Mouse (Mus musculus) naive thymus-derived CD4-positive, alpha-beta T cell, adult 5 months (primary cell): ENCODE results near the gene Stox2. TPM values are rescaled to one million over a fixed set of nuclear protein-coding genes. Genes with fewer than 3 reads are reported as not detected.

Source experiments
- polyA plus RNA-seq: library from polyadenylated mRNA; unstranded; fragments of 100-300 nt; shearing (Covaris generic); gene quantifications from one replicate; pipeline ENCODE4 v1.2.1, GENCODE M21; 2017

The Stox2 gene
- polyA plus RNA-seq, result 0.10 TPM

DNA sequence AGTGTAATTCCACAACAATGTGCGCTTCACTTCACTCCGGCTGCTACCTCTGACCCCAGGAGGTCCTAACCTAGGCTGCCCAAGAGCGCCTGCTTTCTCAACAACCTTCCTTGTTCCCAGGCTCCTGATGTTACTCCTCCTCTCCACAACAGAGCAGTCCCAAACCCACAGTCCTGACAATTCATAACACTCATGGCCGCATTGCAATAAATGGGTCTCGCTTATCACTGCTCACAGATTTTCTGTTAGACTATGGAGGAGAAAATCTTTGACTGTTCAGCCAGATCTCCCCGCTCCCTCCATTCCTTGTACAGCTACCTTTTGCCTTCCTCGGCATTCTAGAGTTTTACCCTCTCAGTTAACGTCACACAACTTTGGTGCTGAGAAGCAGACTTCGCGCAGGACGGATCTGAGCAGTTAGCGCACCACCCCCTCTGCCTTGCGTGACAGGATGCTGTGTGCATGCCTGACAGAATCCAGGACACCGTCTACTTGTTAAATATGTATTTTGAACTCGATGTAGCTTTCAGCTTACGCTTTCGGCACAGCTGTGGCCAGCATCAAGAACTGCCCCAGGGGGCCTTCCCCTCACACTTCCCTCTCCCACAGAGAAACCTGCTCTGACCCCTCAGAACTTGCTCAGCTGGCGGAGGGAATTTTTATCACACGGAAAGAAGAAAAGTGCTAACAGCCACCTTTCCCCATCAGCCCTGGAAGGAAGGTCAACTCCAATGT, at the start of gene Stox2:
Stox2 (minus strand) TSS at position 51 of the 735 bp plus-strand sequence.

Other genes starting within 250 kb of the Stox2 start
- gene Trappc11, start 87.1 kb upstream of the Stox2 start, polyA plus RNA-seq, result 38.4 TPM
- gene Rwdd4a, start 87.3 kb upstream of the Stox2 start, polyA plus RNA-seq, result 31.6 TPM
- gene Ing2, start 229.2 kb upstream of the Stox2 start, polyA plus RNA-seq, result 56.9 TPM